Mouse (Mus musculus) MEL (cell line): ENCODE results near the gene Pik3r3. TPM values are rescaled to one million over a fixed set of nuclear protein-coding genes. Genes with fewer than 3 reads are reported as not detected.

Experiments used
- DNase-seq: peaks from one replicate; pipeline ENCODE4 v3.0.0; 2011; ENCODE audit warnings: low read depth, low spot score
- H3K27ac ChIP-seq: 2 replicates; pipeline ENCODE4 v1.5.1; 2012; ENCODE audit warnings: low read depth, mild to moderate bottlenecking, control low read depth, low read length, moderate library complexity; ENCODE audit not compliant: control insufficient read depth
- H3K27me3 ChIP-seq, 2 experiments: fragments of 150-350 bp in 1 of 2; sonication (generic) in 1 of 2; 2 replicates each; pipeline ENCODE4 v1.6.1; 2012; ENCODE audit warnings: low read length in 2 of 2, mild to moderate bottlenecking in 2 of 2, improper control_type of control experiment in 1 of 2, moderate library complexity in 1 of 2; ENCODE audit not compliant: insufficient read depth in 2 of 2, control insufficient read depth in 1 of 2
- H3K36me3 ChIP-seq, 2 experiments: 2 replicates each; pipeline ENCODE4 v1.6.1; 2012 to 2014; ENCODE audit warnings: low read length in 2 of 2, improper control_type of control experiment in 1 of 2, inconsistent platforms in 1 of 2, mild to moderate bottlenecking in 1 of 2; ENCODE audit not compliant: insufficient read depth in 2 of 2, control insufficient read depth in 1 of 2
- H3K4me1 ChIP-seq, 2 experiments: fragments of 150-350 bp in 1 of 2; sonication (generic) in 1 of 2; 2 replicates each; pipeline ENCODE4 v1.6.1; 2012; ENCODE audit warnings: low read length in 2 of 2, improper control_type of control experiment in 1 of 2, mild to moderate bottlenecking in 1 of 2; ENCODE audit not compliant: insufficient read depth in 2 of 2, control insufficient read depth in 1 of 2
- H3K4me3 ChIP-seq, 2 experiments: fragments of 150-350 bp in 1 of 2; sonication (generic) in 1 of 2; 2 replicates each; pipeline ENCODE4 v1.5.1; 2012; ENCODE audit warnings: low read depth in 2 of 2, low read length in 2 of 2, mild to moderate bottlenecking in 2 of 2, moderate library complexity in 2 of 2, control low read depth in 1 of 2, improper control_type of control experiment in 1 of 2; ENCODE audit not compliant: control insufficient read depth in 1 of 2, insufficient read depth in 1 of 2
- H3K79me2 ChIP-seq: 2 replicates; pipeline ENCODE4 v1.6.1; 2012; ENCODE audit warnings: mild to moderate bottlenecking, low read length, moderate library complexity; ENCODE audit not compliant: control insufficient read depth, poor library complexity, insufficient read depth
- H3K9ac ChIP-seq: 2 replicates; pipeline ENCODE4 v1.6.1; 2012; ENCODE audit warnings: low read depth, mild to moderate bottlenecking, control low read depth, low read length, moderate library complexity; ENCODE audit not compliant: control insufficient read depth, poor library complexity, severe bottlenecking
- H3K9me3 ChIP-seq: fragments of 150-350 bp; sonication (generic); replicated peaks from 2 replicates; pipeline ENCODE4 v1.6.1; 2012; ENCODE audit warnings: mild to moderate bottlenecking, low read length, improper control_type of control experiment, moderate library complexity; ENCODE audit not compliant: insufficient read depth
- CHD2 ChIP-seq: IDR thresholded peaks from 2 replicates; pipeline ENCODE4 v1.6.1; 2011; ENCODE audit warnings: low read length, improper control_type of control experiment
- CTCF ChIP-seq, 3 experiments: IDR thresholded peaks in 2 of 3; conservative IDR thresholded peaks in 1 of 3; 2 replicates each; pipeline ENCODE4 v1.5.1; 2011 to 2012; ENCODE audit warnings: low read length in 3 of 3, low read depth in 2 of 3, mild to moderate bottlenecking in 2 of 3, improper control_type of control experiment in 1 of 3, inconsistent platforms in 1 of 3, mixed read lengths in 1 of 3, moderate library complexity in 1 of 3; ENCODE audit not compliant: control insufficient read depth in 1 of 3, insufficient read depth in 1 of 3, poor library complexity in 1 of 3, severe bottlenecking in 1 of 3
- GABPA ChIP-seq: IDR thresholded peaks from 2 replicates; pipeline ENCODE4 v1.6.1; 2012; ENCODE audit warnings: low read depth, mild to moderate bottlenecking, inconsistent platforms, low read length, improper control_type of control experiment, moderate library complexity
- GATA1 ChIP-seq: IDR thresholded peaks from 2 replicates; pipeline ENCODE4 v1.6.1; 2011; ENCODE audit warnings: low read depth, low read length, improper control_type of control experiment
- JUND ChIP-seq: IDR thresholded peaks from 2 replicates; pipeline ENCODE4 v1.6.1; 2011; ENCODE audit warnings: low read depth, mild to moderate bottlenecking, improper control_type of control experiment, low read length
- MAX ChIP-seq: IDR thresholded peaks from 2 replicates; pipeline ENCODE4 v1.6.1; 2011; ENCODE audit warnings: low read length, improper control_type of control experiment
- MEF2A ChIP-seq: IDR thresholded peaks from 2 replicates; pipeline ENCODE4 v1.6.1; 2014; ENCODE audit warnings: low read depth, mild to moderate bottlenecking, inconsistent platforms, low read length, improper control_type of control experiment; ENCODE audit not compliant: poor library complexity, insufficient replicate concordance, severe bottlenecking; ENCODE audit errors: extremely low read depth
- MYC ChIP-seq: IDR thresholded peaks from 2 replicates; pipeline ENCODE4 v1.6.1; 2011; ENCODE audit warnings: low read depth, mild to moderate bottlenecking, low read length, improper control_type of control experiment, moderate library complexity
- POLR2AphosphoS2 ChIP-seq: IDR thresholded peaks from 2 replicates; pipeline ENCODE4 v1.6.1; 2011; ENCODE audit warnings: low read length, improper control_type of control experiment
- POLR2AphosphoS5 ChIP-seq: IDR thresholded peaks from 2 replicates; pipeline ENCODE4 v1.6.1; 2012; ENCODE audit warnings: low read depth, borderline replicate concordance, mild to moderate bottlenecking, inconsistent platforms, low read length, moderate library complexity, mixed read lengths
- RAD21 ChIP-seq: IDR thresholded peaks from 2 replicates; pipeline ENCODE4 v1.6.1; 2011; ENCODE audit warnings: mild to moderate bottlenecking, low read depth, low read length, improper control_type of control experiment
- SMC3 ChIP-seq: IDR thresholded peaks from 2 replicates; pipeline ENCODE4 v1.6.1; 2011; ENCODE audit warnings: low read depth, low read length, improper control_type of control experiment
- UBTF ChIP-seq: IDR thresholded peaks from 2 replicates; pipeline ENCODE4 v1.6.1; 2012; ENCODE audit warnings: low read depth, mild to moderate bottlenecking, inconsistent platforms, low read length, improper control_type of control experiment, moderate library complexity, borderline replicate concordance; ENCODE audit not compliant: insufficient read depth
- USF1 ChIP-seq: IDR thresholded peaks from 2 replicates; pipeline ENCODE4 v1.6.1; 2014; ENCODE audit warnings: low read depth, mild to moderate bottlenecking, inconsistent platforms, low read length, improper control_type of control experiment, moderate library complexity
- ZNF384 ChIP-seq: IDR thresholded peaks from 2 replicates; pipeline ENCODE4 v1.6.1; 2012; ENCODE audit warnings: low read depth, mild to moderate bottlenecking, inconsistent platforms, low read length, improper control_type of control experiment
- polyA plus RNA-seq, 2 experiments: library from polyadenylated mRNA; stranded (reverse) in 1 of 2; unstranded in 1 of 2; fragments of >175 nt in 1 of 2; fragments of >200 nt in 1 of 2; gene quantifications; 2 replicates each; pipeline versions ENCODE4 v1.2.1 to v1.2.4; 2012; ENCODE audit warnings: low replicate concordance in 2 of 2, low read depth in 1 of 2; ENCODE audit not compliant: insufficient read length in 2 of 2, insufficient read depth in 1 of 2, missing spikeins in 1 of 2
- total RNA-seq: library from RNA; depleted of rRNA; stranded (reverse); fragments of 300-350 nt; gene quantifications from 2 replicates; pipeline ENCODE4 v1.2.3, GENCODE M21; 2012

The Pik3r3 gene
- total and polyA plus RNA-seq, 3 experiments = 2.1 to 2.5 TPM; not detected in 1

- Histone ChIP-seq H3K9me3 (no peaks in the 10 kb centered on the region), H3K27me3 (no peaks in the 10 kb centered on the region), H3K4me1 (peaks cover 6 to 12% of the 10 kb centered on the region in 2 experiments; a peak in 3 of 4 replicates), H3K4me3 (no peak overlapping the region), H3K79me2 (no peaks in the 10 kb centered on the region), H3K9ac (no peak overlapping the region), H3K36me3 (peaks cover 0 to 12% of the 10 kb centered on the region in 2 experiments; a peak in 2 of 4 replicates), H3K27ac (no peak overlapping the region)
- peak; percentile 53 for DNase-seq
- TF ChIP-seq CTCF (IDR thresholded peaks at IDR 0.05 in 2 of 3, conservative IDR thresholded peaks at IDR 0.05 in 1 of 3; ENCODE audit: control insufficient read depth in 1 of 3, insufficient read depth in 1 of 3, low read depth in 2 of 3, low read length in 3 of 3, poor library complexity in 1 of 3, severe bottlenecking in 1 of 3) (peak; percentile 38 to 59 (median 55)), GATA1 (no peak), POLR2AphosphoS5 (no peak), SMC3 (peak; percentile 54), POLR2AphosphoS2 (no peak), CHD2 (no peak), RAD21 (peak; percentile 42), USF1 (0 out of 2 replicates have a peak, but pooled peaks have one; percentile 23), ZNF384 (no peak)
Observed at GRCm38 (mm10) chr4:116198422-116198821, 23.0 kb upstream of the Pik3r3 start.

- Histone ChIP-seq H3K4me3 (no peak overlapping the region), H3K27ac (no peak overlapping the region), H3K4me1 (no peaks in the 10 kb centered on the region; a peak in 1 of 4 replicates), H3K9me3 (no peaks in the 10 kb centered on the region), H3K36me3 (no peaks in the 10 kb centered on the region), H3K27me3 (no peaks in the 10 kb centered on the region), H3K79me2 (no peaks in the 10 kb centered on the region), H3K9ac (no peak overlapping the region)
- TF ChIP-seq JUND = no peak
- DNase-seq = peak; percentile 22
Observed at GRCm38 (mm10) chr4:116204422-116204821, 17.0 kb upstream of the Pik3r3 start.

DNA sequence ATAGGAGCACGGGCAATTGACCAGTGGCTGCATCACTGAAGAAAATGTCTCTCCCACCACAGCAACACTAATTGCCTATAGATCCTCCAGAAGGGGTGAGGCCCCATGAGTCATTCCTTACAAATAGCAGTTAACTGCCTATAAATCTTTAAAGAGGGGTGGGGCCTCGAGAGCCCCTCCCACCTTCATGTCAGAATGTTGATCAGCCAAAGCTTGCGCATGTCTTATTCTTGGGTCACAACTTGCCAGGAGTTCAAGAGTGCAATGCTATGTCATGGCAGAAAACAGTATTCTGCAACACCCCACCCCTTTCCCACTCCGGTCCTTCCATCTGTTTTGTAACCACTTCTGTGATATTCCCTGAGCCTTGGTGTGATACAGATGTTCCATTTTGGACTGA is 14.9 kb upstream of the Pik3r3 start:
- H3K27me3 ChIP-seq = no peaks in the 10 kb centered on the region
- no peak for DNase-seq
- no peaks in the 10 kb centered on the region for H3K9me3 ChIP-seq
- no peak overlapping the region for H3K27ac ChIP-seq
- TF ChIP-seq GATA1 (no peak), CTCF (IDR thresholded peaks at IDR 0.05 in 2 of 3, conservative IDR thresholded peaks at IDR 0.05 in 1 of 3; ENCODE audit: control insufficient read depth in 1 of 3, insufficient read depth in 1 of 3, low read depth in 2 of 3, low read length in 3 of 3, poor library complexity in 1 of 3, severe bottlenecking in 1 of 3) (no peak), UBTF (no peak), GABPA (no peak), MYC (no peak), MAX (no peak), SMC3 (no peak), MEF2A (no peak)
- no peaks in the 10 kb centered on the region for H3K36me3 ChIP-seq
- H3K4me1 ChIP-seq = no peaks in the 10 kb centered on the region; a peak in 1 of 4 replicates
- H3K4me3 ChIP-seq = no peak overlapping the region
- no peak overlapping the region for H3K9ac ChIP-seq
- no peaks in the 10 kb centered on the region for H3K79me2 ChIP-seq
